Mouse (Mus musculus) kidney, postnatal 4 days (tissue): ENCODE results near the gene Klhl35.
A peak's percentile ranks its signal among the peaks of the same experiment; 100 is the strongest.

Experiments
- DNase-seq, 2 experiments: peaks; one replicate each; pipeline ENCODE4 v3.0.0; 2021; ENCODE audit warnings: mixed read lengths in 2 of 2

Gene Klhl35

GRCm38 (mm10) chr7:99452859-99453258, 12.9 kb upstream of the Klhl35 start:
- no peak for DNase-seq

GRCm38 (mm10) chr7:99454044-99454443, 11.8 kb upstream of the Klhl35 start:
- no peak for DNase-seq

- DNase-seq = no peak
Observed at GRCm38 (mm10) chr7:99458849-99459248, 7.0 kb upstream of the Klhl35 start.

GRCm38 (mm10) chr7:99459888-99460652, 5.7 kb upstream of the Klhl35 start:
- no peak for DNase-seq

- DNase-seq = no peak
Observed at GRCm38 (mm10) chr7:99463120-99463519, 2.7 kb upstream of the Klhl35 start.

GRCm38 (mm10) chr7:99467916-99468282, 2.1 kb downstream of the Klhl35 start:
- DNase-seq = peak; percentile 68 to 79

GRCm38 (mm10) chr7:99468283-99469132, 2.7 kb downstream of the Klhl35 start:
- peak; percentile 84 to 91 for DNase-seq

- peak; percentile 41 to 65 for DNase-seq
Observed at GRCm38 (mm10) chr7:99469680-99470405, 4.0 kb downstream of the Klhl35 start.

GRCm38 (mm10) chr7:99471578-99471977, 5.8 kb downstream of the Klhl35 start:
- no peak for DNase-seq

GRCm38 (mm10) chr7:99473638-99474407, 8.0 kb downstream of the Klhl35 start:
- peak in 1 of 2 experiments; percentile 45 for DNase-seq

- peak; percentile 34 to 44 for DNase-seq
Observed at GRCm38 (mm10) chr7:99474836-99475561, 9.2 kb downstream of the Klhl35 start.

GRCm38 (mm10) chr7:99475562-99475911, 9.7 kb downstream of the Klhl35 start:
- no peak for DNase-seq

- DNase-seq = peak in 1 of 2 experiments; percentile 3
Observed at GRCm38 (mm10) chr7:99476558-99477114, 10.8 kb downstream of the Klhl35 start.

GRCm38 (mm10) chr7:99477235-99477634, 11.4 kb downstream of the Klhl35 start:
- DNase-seq = peak in 1 of 2 experiments; percentile 3

GRCm38 (mm10) chr7:99482637-99483036, 16.8 kb downstream of the Klhl35 start:
- peak in 1 of 2 experiments; percentile 31 for DNase-seq

GRCm38 (mm10) chr7:99483271-99483923, 17.6 kb downstream of the Klhl35 start, which contains the start of gene Rps3:
Gene Rps3 (minus strand): TSS chr7:99483738.
- DNase-seq = peak; percentile 94 to 96

- no peak for DNase-seq
Observed at GRCm38 (mm10) chr7:99483924-99484319, 18.1 kb downstream of the Klhl35 start.

- DNase-seq = no peak
Observed at GRCm38 (mm10) chr7:99484679-99485078, 18.9 kb downstream of the Klhl35 start.

GRCm38 (mm10) chr7:99489708-99490107, 23.9 kb downstream of the Klhl35 start:
- no peak for DNase-seq

GRCm38 (mm10) chr7:99499128-99499527, 33.3 kb downstream of the Klhl35 start:
- no peak for DNase-seq

GRCm38 (mm10) chr7:99500201-99500600, 34.4 kb downstream of the Klhl35 start:
- DNase-seq = peak; percentile 93
